Mouse (Mus musculus) spleen, postnatal 14 days (tissue): Measurements from ENCODE around the gene Mst1r.

ENCODE experiments used
- DNase-seq, 2 experiments: peaks; one replicate each; pipeline ENCODE4 v3.0.0; 2021 to 2022; ENCODE audit warnings: low spot score in 2 of 2

Mst1r gene

GRCm38 (mm10) chr9:107914764-107915420, 8.2 kb downstream of the Mst1r start:
- no peak for DNase-seq

DNA sequence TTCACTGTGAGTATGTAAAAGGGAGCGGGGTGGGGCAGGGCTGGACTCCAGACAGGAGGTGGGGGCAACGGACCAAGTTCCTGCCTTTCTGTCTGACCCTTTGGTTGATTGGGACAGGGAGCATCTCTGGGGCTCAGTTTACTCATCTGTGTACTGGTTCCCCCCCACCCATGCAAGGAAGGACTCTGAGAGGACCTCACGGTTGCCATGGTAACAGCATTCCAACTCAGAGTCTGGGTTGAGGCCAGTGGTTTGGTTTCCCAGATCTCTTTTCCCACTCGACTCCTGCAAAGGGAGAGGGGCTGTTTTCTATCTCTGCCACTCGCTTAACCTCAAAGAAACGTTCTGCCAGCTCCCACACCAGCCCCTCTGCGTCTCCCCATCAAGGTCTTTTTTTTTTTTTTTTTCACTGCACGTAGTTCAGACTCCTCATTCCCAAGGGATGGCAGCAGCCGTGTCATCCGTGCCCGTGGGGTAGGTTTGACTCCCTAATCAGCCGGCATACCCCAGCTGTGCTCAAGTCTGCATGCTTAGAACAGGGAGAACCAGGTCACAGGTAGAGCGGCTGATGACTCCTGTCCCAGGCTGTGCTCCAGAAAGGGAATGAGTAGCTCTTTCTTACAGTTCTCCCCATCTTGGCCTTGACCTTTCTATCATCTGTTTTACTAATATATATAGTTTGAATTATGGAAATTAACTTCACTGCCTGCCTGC, 11.4 kb downstream of the Mst1r start:
- no peak for DNase-seq

GRCm38 (mm10) chr9:107918884-107919283, 12.2 kb downstream of the Mst1r start:
- DNase-seq, result no peak

DNA sequence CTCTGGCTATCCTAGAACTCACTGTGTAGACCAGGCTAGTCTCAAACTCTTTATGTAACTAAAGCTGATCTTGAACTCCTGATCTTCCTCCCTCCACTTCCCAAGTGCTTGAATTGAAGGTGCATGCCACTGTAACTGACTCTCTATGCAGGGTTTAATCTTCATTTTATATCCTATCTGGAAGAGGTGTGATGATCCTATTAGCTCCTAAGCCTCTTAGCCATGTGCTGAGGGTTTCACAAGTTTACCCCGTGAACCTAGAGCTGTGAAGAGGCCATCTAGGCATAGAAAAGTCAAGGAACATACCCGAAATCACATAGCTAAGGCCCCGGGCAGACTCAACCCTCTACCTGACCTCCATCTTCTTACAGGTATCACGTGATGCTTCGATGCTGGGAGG, 12.8 kb downstream of the Mst1r start:
- DNase-seq, result no peak

GRCm38 (mm10) chr9:107923021-107923420, 16.3 kb downstream of the Mst1r start:
- peak in 1 of 2 experiments; percentile 24 for DNase-seq

- DNase-seq, result no peak
Observed at GRCm38 (mm10) chr9:107923956-107924355, 17.3 kb downstream of the Mst1r start.

DNA sequence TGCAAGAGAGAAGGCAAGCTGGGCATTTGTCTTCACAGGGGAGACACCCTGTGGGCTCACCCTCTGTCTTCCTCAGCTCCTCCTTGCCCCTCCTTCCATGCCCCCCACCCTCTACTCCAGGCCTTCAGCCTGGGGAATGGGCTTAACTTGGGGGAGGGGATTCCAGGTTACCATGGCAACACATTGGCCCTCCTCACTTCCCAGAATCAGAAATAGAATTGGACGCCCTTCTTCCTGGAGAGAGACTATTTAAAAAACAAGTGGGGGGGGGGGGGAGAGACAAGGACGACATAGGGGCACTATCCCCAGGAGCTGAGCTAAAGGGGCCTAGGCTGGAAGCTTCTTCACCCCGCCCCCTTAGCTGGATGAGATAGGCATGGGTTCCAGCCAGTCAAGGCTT, 18.6 kb downstream of the Mst1r start:
- DNase-seq, result no peak

- no peak for DNase-seq
Observed at GRCm38 (mm10) chr9:107926920-107927420, 20.3 kb downstream of the Mst1r start.

DNA sequence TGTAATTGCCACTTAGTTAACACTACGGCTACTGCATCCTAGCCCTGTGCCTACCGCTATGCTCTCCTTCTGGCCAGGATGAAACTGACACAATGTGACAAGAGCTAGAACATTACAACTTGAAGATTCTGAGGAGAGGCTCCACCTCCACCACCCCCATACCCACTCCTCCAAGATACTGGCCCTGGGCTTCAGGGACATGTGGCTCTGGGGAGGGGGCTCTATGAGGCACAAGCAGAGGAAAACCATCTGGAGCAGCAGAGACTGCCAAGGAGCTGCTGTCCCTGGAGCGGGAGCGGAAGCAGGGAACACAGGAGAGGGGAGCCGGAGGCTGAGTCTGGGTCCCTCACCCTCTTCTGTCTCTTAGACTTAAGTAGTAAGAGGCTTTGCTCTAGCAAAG, 21.1 kb downstream of the Mst1r start:
- DNase-seq, result no peak

DNA sequence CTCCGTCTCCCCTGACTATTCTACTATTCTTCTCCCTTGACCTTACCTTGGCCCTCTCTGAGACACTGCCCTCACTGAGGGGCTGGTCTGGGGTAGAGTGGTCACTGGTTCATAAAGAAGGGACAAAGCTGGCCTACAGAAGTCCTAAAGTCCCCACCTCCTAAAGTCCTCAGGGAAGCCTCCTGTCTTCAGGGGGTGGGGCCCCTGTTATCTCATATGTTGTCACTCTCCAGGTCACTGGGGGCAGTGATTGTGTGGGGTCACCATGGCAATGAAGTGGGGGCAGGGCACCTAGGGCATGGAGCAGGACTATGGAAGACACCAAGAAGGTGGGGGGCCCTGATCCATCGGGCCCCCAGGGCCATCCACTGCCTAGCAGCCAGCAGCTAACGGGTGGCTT, 21.5 kb downstream of the Mst1r start, which contains the start of gene Actl11:
Actl11 (plus strand) TSS at position 301 of the 400 bp plus-strand sequence.
- DNase-seq, result no peak

DNA sequence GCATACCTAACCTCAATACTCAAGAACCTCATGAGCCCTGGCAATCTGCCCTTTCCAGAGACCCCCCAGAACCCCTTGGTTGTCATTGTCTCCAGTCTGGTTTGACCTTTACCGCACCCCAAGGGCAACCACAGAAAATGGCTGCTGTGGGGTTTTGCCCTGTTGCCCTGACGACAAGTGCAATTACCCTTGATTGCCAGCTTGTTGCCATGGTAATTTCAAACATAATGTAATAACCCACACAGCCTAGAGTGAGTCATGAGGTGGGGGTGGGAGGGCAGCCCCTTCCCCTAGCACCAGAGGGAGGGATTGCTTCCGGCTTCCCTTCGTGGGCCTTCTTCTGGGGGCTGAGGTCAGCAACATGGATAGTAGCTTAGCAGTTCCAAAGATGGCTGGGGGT, 25.5 kb downstream of the Mst1r start:
- DNase-seq, result no peak

DNA sequence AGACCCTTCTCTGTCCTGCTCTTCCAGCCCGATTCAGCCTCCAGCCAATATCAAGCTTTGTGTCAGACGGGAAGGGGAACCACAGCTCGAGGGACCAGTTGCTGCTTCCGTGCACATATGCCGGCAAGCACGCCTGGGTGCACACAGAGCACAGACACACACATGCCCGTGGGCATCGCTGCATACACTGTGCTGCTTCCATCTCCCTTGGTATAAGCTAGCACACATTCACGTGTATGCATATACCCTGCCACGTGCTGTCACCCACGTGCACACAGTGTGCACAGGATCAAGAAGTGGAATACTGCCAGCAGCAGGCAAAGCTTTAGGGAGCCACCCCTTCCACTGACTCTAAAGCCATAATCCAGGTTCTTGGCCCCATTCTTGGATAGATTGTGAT, 27.5 kb downstream of the Mst1r start:
- DNase-seq, result no peak

DNA sequence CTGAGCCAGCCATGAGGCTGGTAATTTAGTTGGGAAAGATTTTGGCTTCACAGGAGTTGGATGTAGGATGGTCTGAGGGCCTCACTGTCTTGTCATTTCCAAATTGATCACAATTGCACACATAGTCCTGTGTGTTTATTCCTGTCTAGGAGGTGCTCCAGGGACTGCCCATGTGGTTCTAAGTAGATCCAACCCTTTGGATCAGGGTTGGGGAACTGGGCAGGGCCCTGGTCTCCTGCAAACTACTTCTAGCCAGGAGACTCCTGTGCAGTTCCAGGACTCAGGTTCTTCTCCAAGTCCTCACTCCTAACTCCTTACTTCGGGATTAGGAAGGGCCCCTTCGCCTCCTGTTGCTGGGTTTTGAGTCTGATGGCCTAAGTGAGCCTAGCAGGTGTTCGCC, 28.7 kb downstream of the Mst1r start, which contains the start of gene Camkv:
Camkv (plus strand) TSS at position 301 of the 400 bp plus-strand sequence.
- DNase-seq, result no peak

DNA sequence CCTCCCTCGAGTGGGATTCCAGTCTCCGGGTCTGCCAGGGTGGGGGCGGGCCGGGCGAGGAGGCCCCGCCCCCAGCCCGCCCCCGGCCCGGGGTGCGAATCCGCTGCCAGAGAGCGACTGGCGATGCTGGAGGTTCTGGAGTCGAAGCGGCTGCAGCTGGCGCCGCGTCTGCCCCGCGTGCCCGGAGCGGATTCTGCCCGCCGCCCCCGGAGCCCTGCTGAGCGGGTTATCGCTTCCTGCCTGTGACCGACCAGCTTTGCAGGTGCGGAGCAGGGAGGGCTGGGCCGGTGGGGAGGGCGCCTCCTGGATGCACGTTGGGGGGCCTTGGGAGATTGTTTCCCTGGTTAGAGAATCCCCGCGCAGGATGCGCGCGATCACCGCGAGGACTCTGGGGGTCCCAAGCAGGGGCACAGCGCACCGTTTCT, 29.1 kb downstream of the Mst1r start:
- peak in 1 of 2 experiments; percentile 16 for DNase-seq

GRCm38 (mm10) chr9:107936215-107936822, 29.6 kb downstream of the Mst1r start:
- DNase-seq, result no peak

DNA sequence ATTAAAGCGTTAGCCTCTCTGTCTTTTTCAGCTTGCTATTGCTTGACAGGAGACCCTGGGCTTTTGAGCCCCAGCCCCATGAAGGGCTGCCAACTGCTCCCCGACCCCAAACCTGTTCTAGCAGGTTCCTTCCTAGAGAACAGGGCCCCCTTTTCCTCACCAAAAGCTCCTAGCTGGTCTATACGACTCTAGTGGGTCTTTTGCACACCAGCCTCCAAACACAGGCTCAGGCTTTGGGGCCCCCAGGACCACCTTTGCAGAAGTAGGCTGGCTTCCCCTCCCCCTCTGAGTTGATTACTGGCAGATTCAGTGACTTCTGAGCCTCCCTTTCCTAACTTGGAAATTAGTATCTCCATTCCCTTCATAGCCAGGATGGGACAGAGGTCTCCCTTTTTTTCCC, 30.2 kb downstream of the Mst1r start:
- DNase-seq, result no peak

DNA sequence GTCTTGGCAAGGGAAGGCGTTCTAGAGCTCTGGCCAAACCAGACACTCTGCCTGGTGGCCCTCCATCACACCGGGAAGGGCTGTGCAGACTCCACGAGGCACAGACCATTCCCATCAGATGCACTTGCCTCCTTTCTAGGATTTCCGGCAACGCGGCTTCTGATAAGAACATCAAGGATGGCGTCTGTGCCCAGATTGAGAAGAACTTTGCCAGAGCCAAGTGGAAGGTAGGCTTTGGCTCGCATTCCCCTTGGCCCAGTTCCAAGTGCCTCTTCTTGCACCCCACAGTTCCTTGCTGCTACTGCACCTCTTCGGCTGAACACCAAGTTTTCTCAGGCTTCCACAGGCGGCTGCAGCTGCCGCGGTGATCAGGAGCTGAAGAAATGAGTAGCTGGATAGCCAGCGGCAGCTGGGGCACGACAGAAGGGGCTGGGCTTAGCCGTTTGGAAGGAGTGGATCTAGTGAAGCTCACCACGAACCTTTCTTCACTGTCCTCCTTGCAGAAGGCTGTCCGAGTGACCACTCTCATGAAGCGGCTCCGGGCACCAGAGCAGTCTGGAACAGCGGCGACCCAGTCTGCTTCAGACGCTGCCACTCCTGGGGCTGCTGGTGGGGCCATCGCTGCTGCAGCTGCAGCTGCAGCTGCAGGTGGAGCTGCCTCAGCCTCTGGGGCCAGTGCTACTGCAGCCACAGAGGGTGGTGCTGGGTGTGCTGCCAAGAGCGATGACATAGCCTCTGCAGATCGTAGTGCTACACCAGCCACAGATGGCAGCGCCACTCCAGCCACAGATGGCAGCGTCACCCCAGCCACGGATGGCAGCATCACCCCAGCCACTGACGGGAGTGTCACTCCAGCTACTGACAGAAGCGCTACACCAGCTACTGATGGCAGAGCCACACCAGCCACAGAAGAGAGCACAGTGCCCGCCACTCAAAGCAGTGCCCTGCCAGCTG, 40.8 kb downstream of the Mst1r start:
- DNase-seq, result no peak

GRCm38 (mm10) chr9:107949184-107949921, 42.7 kb downstream of the Mst1r start:
- no peak for DNase-seq

DNA sequence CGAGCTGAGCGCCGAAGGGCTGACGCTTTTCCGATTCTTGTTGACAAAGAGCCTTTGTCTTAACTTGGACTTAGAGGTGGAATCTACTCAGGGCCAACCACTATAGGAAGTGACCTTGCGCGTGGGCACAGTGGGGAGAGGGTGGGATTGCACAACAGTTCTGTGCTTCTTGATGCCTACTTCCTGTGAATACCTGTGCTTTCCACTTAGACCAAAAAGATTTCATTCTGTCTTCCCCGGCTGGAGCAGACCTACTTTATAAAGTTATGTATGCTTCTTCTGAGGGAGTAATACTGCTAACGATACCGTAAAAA, 43.2 kb downstream of the Mst1r start, which contains the start of gene Traip:
Traip (plus strand) TSS at position 215 of the 314 bp plus-strand sequence.
- DNase-seq, result no peak

DNA sequence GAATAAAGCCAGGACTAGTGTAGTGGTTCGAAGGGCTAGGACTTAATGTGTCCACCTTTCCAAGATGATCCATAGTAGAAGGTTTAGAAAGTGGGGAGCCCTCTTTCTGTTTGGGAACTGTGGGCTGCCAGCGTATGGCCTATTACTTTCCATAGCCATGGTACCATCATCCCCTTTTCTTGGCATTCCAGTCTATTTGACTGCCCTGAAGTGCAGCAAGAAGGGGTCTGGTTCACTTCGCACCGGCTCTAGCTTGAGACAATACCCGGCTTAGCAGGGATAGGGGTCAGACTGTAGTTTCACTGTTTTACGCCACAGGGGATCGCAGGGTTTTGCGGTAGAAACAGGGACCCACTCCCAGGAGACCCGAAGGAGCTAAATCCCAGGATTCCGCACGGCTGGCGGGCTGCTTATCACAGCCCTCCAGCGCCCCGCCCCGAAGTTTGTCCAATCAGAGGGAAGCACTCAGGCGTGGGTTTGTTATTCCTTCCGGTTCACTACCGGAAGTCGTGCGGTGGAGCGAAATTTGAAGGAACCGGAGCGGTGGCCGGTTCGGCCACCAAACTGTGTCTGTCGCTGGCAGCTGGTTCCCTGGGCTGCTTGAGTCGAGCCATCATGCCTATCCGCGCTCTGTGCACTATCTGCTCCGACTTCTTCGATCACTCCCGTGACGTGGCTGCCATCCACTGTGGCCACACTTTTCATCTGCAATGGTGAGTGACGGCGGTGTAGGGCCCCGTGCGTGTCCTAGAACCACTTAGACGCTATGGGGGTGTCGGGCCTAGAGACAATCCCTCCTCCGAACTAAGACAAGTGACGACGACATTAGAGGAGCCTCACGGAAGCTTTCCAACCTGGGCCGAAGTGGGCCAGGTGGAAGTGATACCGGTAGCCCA, 44.0 kb downstream of the Mst1r start:
- peak; percentile 78 to 83 for DNase-seq
